ENCODE assay signal across 11 mouse cellular contexts in genomic region chr3:27205514-27206220, GRCm38 (mm10). TPM values are rescaled to one million over a fixed set of nuclear protein-coding genes. Genes with fewer than 3 reads are reported as not detected.
DNase-seq lines count a peak whose midpoint lies in the region; ATAC-seq and TF ChIP-seq lines count a peak whose summit lies in the region.
"Had no signal": no experiment of that assay in that cellular context is flagged by ENCODE, and none has a peak within 500 bp of the region (broad histone marks: within the 10 kb centered on the region; RNA-seq: fewer than 3 reads in every experiment).

No protein-coding gene starts in this region.

- DNase-seq in heart, adult 9 months (ENCODE audit: low spot score in 2 of 2): no peak
- no peak for DNase-seq in layer of hippocampus, adult 2 months (ENCODE audit: low spot score in 2 of 2)
- DNase-seq in layer of hippocampus, adult 11-12 months (ENCODE audit: low spot score): no peak
- no peak for DNase-seq in yolk sac, embryonic 10.5 days (ENCODE audit: low spot score)
- DNase-seq: adrenal gland, postnatal 10 days; lung, postnatal 14 days had no signal

- no peaks in the 10 kb centered on the region for H3K9me3 ChIP-seq in heart, embryonic 14.5 days (ENCODE audit: control insufficient read depth, low read length)
- H3K9me3 ChIP-seq in embryonic facial prominence, embryonic 12.5 days: no peaks in the 10 kb centered on the region
- no peaks in the 10 kb centered on the region for H3K9me3 ChIP-seq in limb, embryonic 13.5 days
- H3K9me3 ChIP-seq in forebrain, embryonic 15.5 days: no peaks in the 10 kb centered on the region
- H3K9me3 ChIP-seq: neural tube, embryonic 15.5 days had no signal

- no peak overlapping the region for H3K4me2 ChIP-seq in heart, embryonic 14.5 days (ENCODE audit: low read length)
- H3K4me2 ChIP-seq in embryonic facial prominence, embryonic 12.5 days (replicated peaks): no peak overlapping the region
- H3K4me2 ChIP-seq in limb, embryonic 13.5 days (replicated peaks): no peak overlapping the region
- H3K4me2 ChIP-seq in forebrain, embryonic 15.5 days (replicated peaks): no peak overlapping the region
- H3K4me2 ChIP-seq: neural tube, embryonic 15.5 days had no signal

- no peak for ATAC-seq in heart, embryonic 14.5 days (ENCODE audit: insufficient number of reproducible peaks, insufficient read depth, low FRiP score, low read depth)
- ATAC-seq in embryonic facial prominence, embryonic 12.5 days (ENCODE audit: insufficient number of reproducible peaks, insufficient read depth, low FRiP score, low TSS enrichment): no peak
- ATAC-seq in limb, embryonic 13.5 days (ENCODE audit: low FRiP score, low read depth): 0 out of 2 replicates have a peak, but pooled peaks have one; percentile 8
- no peak for ATAC-seq in forebrain, embryonic 15.5 days (replicated peaks)

- H3K27me3 ChIP-seq in heart, embryonic 14.5 days (ENCODE audit: control insufficient read depth, insufficient read depth, low read length): no peaks in the 10 kb centered on the region
- H3K27me3 ChIP-seq in embryonic facial prominence, embryonic 12.5 days: no peaks in the 10 kb centered on the region
- no peaks in the 10 kb centered on the region for H3K27me3 ChIP-seq in limb, embryonic 13.5 days
- no peaks in the 10 kb centered on the region for H3K27me3 ChIP-seq in forebrain, embryonic 15.5 days
- H3K27me3 ChIP-seq: neural tube, embryonic 15.5 days had no signal

- H3K9ac ChIP-seq in heart, embryonic 14.5 days (ENCODE audit: low read length): 0 out of 2 replicates have a peak overlapping the region, but pooled peaks have one; percentile 12
- H3K9ac ChIP-seq in embryonic facial prominence, embryonic 12.5 days: no peak overlapping the region
- no peak overlapping the region for H3K9ac ChIP-seq in limb, embryonic 13.5 days
- H3K9ac ChIP-seq in forebrain, embryonic 15.5 days (replicated peaks): no peak overlapping the region
- H3K9ac ChIP-seq: neural tube, embryonic 15.5 days had no signal

- H3K36me3 ChIP-seq in heart, embryonic 14.5 days (ENCODE audit: control insufficient read depth, insufficient read depth, low read length): 0 out of 2 replicates have a peak, but pooled peaks cover 6% of the 10 kb centered on the region
- no peaks in the 10 kb centered on the region for H3K36me3 ChIP-seq in embryonic facial prominence, embryonic 12.5 days
- no peaks in the 10 kb centered on the region for H3K36me3 ChIP-seq in limb, embryonic 13.5 days
- H3K36me3 ChIP-seq in forebrain, embryonic 15.5 days: no peaks in the 10 kb centered on the region
- H3K36me3 ChIP-seq: neural tube, embryonic 15.5 days had no signal

- H3K4me1 ChIP-seq in heart, embryonic 14.5 days (ENCODE audit: control insufficient read depth in 2 of 2, insufficient read depth in 2 of 2, low read length in 2 of 2): peaks cover 11 to 28% of the 10 kb centered on the region in 2 experiments
- H3K4me1 ChIP-seq in embryonic facial prominence, embryonic 12.5 days: peaks cover 11% of the 10 kb centered on the region; the same call in 1 of the 2 replicates
- peaks cover 20% of the 10 kb centered on the region for H3K4me1 ChIP-seq in limb, embryonic 13.5 days
- no peaks in the 10 kb centered on the region for H3K4me1 ChIP-seq in forebrain, embryonic 15.5 days

- TF ChIP-seq CTCF in layer of hippocampus, adult 2 months (conservative IDR thresholded peaks at IDR 0.05): no peak

- H3K4me3 ChIP-seq in heart, embryonic 14.5 days (ENCODE audit: control insufficient read depth in 1 of 2, insufficient read depth in 1 of 2, low read depth in 1 of 2, low read length in 2 of 2): no peak overlapping the region
- H3K4me3 ChIP-seq in layer of hippocampus, adult 2 months: no peak overlapping the region
- H3K4me3 ChIP-seq in embryonic facial prominence, embryonic 12.5 days: no peak overlapping the region
- no peak overlapping the region for H3K4me3 ChIP-seq in limb, embryonic 13.5 days
- H3K4me3 ChIP-seq in forebrain, embryonic 15.5 days: no peak overlapping the region
- H3K4me3 ChIP-seq: neural tube, embryonic 15.5 days had no signal

- WGBS in heart, embryonic 14.5 days: 72% methylated on average over 9 of the region's 9 CpGs
- WGBS in embryonic facial prominence, embryonic 12.5 days: 67% methylated on average over 9 of the region's 9 CpGs
- 68% methylated on average over 9 of the region's 9 CpGs for WGBS in limb, embryonic 13.5 days
- 86% methylated on average over 9 of the region's 9 CpGs for WGBS in forebrain, embryonic 15.5 days

- H3K27ac ChIP-seq in heart, embryonic 14.5 days (replicated peaks in 1 of 2; ENCODE audit: control insufficient read depth in 1 of 2, insufficient read depth in 1 of 2, low read depth in 2 of 2, low read length in 2 of 2): peak overlapping the region; percentile 46 to 60
- peak overlapping the region; percentile 74 for H3K27ac ChIP-seq in layer of hippocampus, adult 2 months
- H3K27ac ChIP-seq in embryonic facial prominence, embryonic 12.5 days: peak overlapping the region; percentile 50; the same call in 1 of the 2 replicates
- no peak overlapping the region for H3K27ac ChIP-seq in limb, embryonic 13.5 days
- no peak overlapping the region for H3K27ac ChIP-seq in forebrain, embryonic 15.5 days (replicated peaks)
- H3K27ac ChIP-seq: neural tube, embryonic 15.5 days had no signal

RNA-seq across cellular contexts. Expression of gene Nceh1, which starts 22.9 kb away (rescaled TPM):
- polyA plus RNA-seq in heart, embryonic 14.5 days (2014; fragmentation: Nextera tagmentation; extraction: Ambion mirVana): 18.1 and 21.3 TPM in 2 replicates
- 100 to 1,000 TPM; 108 to 115 TPM for total RNA-seq in layer of hippocampus, adult 2 months (2021)
- polyA plus RNA-seq in embryonic facial prominence, embryonic 12.5 days (2016; fragmentation: Nextera tagmentation; extraction: Ambion mirVana): 4.0 and 4.3 TPM in 2 replicates
- polyA plus RNA-seq in limb, embryonic 13.5 days (2015; fragmentation: Nextera tagmentation; extraction: Ambion mirVana): 4.4 and 4.9 TPM in 2 replicates
- 6.9 and 7.2 TPM in 2 replicates for polyA plus RNA-seq in forebrain, embryonic 15.5 days (2015; fragmentation: Nextera tagmentation; extraction: Ambion mirVana)

RNA-seq across cellular contexts. Expression of gene Ect2, which starts 52.0 kb away (rescaled TPM):
- 43.7 and 52.3 TPM in 2 replicates for polyA plus RNA-seq in heart, embryonic 14.5 days (2014; fragmentation: Nextera tagmentation; extraction: Ambion mirVana)
- 1 to 10 TPM; 1.7 to 1.9 TPM for total RNA-seq in layer of hippocampus, adult 2 months (2021)
- 54.9 and 57.8 TPM in 2 replicates for polyA plus RNA-seq in embryonic facial prominence, embryonic 12.5 days (2016; fragmentation: Nextera tagmentation; extraction: Ambion mirVana)
- polyA plus RNA-seq in limb, embryonic 13.5 days (2015; fragmentation: Nextera tagmentation; extraction: Ambion mirVana): 45.2 and 47.2 TPM in 2 replicates
- polyA plus RNA-seq in forebrain, embryonic 15.5 days (2015; fragmentation: Nextera tagmentation; extraction: Ambion mirVana): 34.2 and 34.7 TPM in 2 replicates

Comparison
In these comparisons a context has a peak if more than half of its experiments do, and no peak if none do; other contexts are left out.
1. H3K27ac ChIP-seq: peak in heart, embryonic 14.5 days (2 of 2), layer of hippocampus, adult 2 months (single experiment) and embryonic facial prominence, embryonic 12.5 days (single experiment); none in limb, embryonic 13.5 days (single experiment) and forebrain, embryonic 15.5 days (single experiment).